Mouse (Mus musculus) midbrain, postnatal 0 days (tissue): ENCODE measurements at regions not wholly inside any gene's neighbourhood (a gene's known extent, or its start where the extent isn't known, plus 50 kb on each side); places are given as distances from the start of the nearest gene placed in this dataset.
A peak's percentile ranks its signal among the peaks of the same experiment; 100 is the strongest.

ENCODE experiments used
- ATAC-seq: fragments of 200-750 bp; cut with Nextera tagmentation; 2 replicates; pipeline ENCODE4 v1.8.0; 2017; ENCODE audit warnings: moderate number of reproducible peaks, mild to moderate bottlenecking, moderate TSS enrichment, moderate library complexity; ENCODE audit not compliant: low FRiP score
- DNase-seq: peaks from one replicate; pipeline ENCODE4 v3.0.0-alpha.2; 2015; ENCODE audit warnings: low spot score
- H3K27ac ChIP-seq: fragments of 300-500 bp; sonication (generic); 2 replicates; pipeline ENCODE4 v1.5.1; 2014; ENCODE audit warnings: low read depth, mild to moderate bottlenecking, low read length, mixed read lengths
- H3K27me3 ChIP-seq: fragments of 300-500 bp; sonication (generic); 2 replicates; pipeline ENCODE4 v1.6.1; 2014; ENCODE audit warnings: low read length, control low read depth, mixed read lengths; ENCODE audit not compliant: insufficient read depth
- H3K36me3 ChIP-seq: fragments of 300-500 bp; sonication (generic); 2 replicates; pipeline ENCODE4 v1.6.1; 2014; ENCODE audit warnings: low read length, control low read depth, mixed read lengths; ENCODE audit not compliant: insufficient read depth
- H3K4me1 ChIP-seq: fragments of 300-500 bp; sonication (generic); 2 replicates; pipeline ENCODE4 v1.6.1; 2014; ENCODE audit warnings: mild to moderate bottlenecking, control low read depth, antibody characterized with exemption, low read length, mixed read lengths; ENCODE audit not compliant: insufficient read depth
- H3K4me2 ChIP-seq: fragments of 300-500 bp; sonication (generic); 2 replicates; pipeline ENCODE4 v1.6.1; 2014; ENCODE audit warnings: low read depth, mild to moderate bottlenecking, low read length, mixed read lengths; ENCODE audit not compliant: poor library complexity, severe bottlenecking
- H3K4me3 ChIP-seq: fragments of 300-500 bp; sonication (generic); 2 replicates; pipeline ENCODE4 v1.5.1; 2014; ENCODE audit warnings: low read depth, mild to moderate bottlenecking, low read length, moderate library complexity
- H3K9ac ChIP-seq: fragments of 300-500 bp; sonication (generic); replicated peaks from 2 replicates; pipeline ENCODE4 v1.6.1; 2014; ENCODE audit warnings: mild to moderate bottlenecking, low read length, moderate library complexity, mixed read lengths; ENCODE audit not compliant: poor library complexity, severe bottlenecking
- H3K9me3 ChIP-seq: fragments of 300-500 bp; sonication (generic); 2 replicates; pipeline ENCODE4 v1.6.1; 2016; ENCODE audit warnings: low read length, control low read depth
- CTCF ChIP-seq: IDR thresholded peaks from 2 replicates; pipeline ENCODE4 v1.5.1; 2016; ENCODE audit warnings: antibody characterized with exemption, mild to moderate bottlenecking
- WGBS: fragments of 180-500 bp; shearing (Covaris S2); extraction: QIAGEN DNeasy Blood & Tissue Kit; methylation state at CpG from one replicate; pipeline ENCODE4 v1.1.7; 2014; 5-methylcytosine and 5-hydroxymethylcytosine counted together

- ATAC-seq (no peak), DNase-seq (peak; percentile 45)
- no peaks in the 10 kb centered on the region for H3K9me3 ChIP-seq
- H3K27ac ChIP-seq, result no peak overlapping the region
- H3K4me2 ChIP-seq, result no peak overlapping the region
- 63% methylated on average over 14 of the region's 14 CpGs for WGBS
- H3K9ac ChIP-seq, result no peak overlapping the region
- peak; percentile 27; the same call in 1 of the 2 replicates for TF ChIP-seq CTCF
- H3K4me1 ChIP-seq, result no peaks in the 10 kb centered on the region
- H3K27me3 ChIP-seq, result no peaks in the 10 kb centered on the region
- H3K36me3 ChIP-seq, result no peaks in the 10 kb centered on the region
- no peak overlapping the region for H3K4me3 ChIP-seq
These were observed 193.0 kb downstream of the En1 start for GRCm38 (mm10) chr1:120795245-120795644.

DNA sequence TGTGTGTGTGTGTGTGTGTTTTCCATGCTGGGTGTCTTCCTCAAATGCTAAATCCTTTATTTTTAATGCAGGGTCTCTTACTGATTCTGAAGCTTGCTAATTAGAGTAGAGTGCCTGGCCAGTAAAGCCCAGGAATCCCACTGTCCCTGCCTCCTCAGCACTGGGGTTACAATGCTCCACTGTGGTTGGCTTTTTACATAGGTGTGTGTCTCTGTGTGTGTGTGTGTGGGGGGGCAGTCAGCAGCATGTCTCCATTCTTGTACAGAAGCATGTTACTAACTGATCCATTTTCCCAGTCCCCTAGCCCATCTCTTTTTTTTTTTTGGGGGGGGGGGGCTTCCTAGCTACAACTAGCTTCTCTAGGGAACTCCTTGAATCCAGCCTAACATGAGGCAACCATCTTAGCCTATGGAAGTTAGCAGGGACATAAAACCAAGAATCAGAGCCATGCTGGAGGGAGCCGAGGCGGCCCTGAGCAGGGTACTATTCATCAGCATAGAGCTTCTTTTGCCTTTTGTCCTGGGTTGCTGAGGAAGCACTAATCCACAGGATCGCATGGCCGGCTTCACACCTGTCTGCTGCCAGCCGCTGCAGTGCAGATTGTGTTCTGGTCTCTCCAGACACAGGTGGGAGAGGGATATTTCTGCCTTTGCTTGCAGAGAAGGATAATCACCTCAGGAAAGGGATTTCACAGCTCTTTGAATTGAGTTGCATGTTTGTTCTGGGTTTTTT lies 199.2 kb downstream of the En1 start:
- ATAC-seq (peak; percentile 47), DNase-seq (peak; percentile 33)
- H3K36me3 ChIP-seq, result no peaks in the 10 kb centered on the region
- WGBS, result 8% methylated on average over 5 of the region's 5 CpGs
- no peak overlapping the region for H3K9ac ChIP-seq
- no peak overlapping the region for H3K27ac ChIP-seq
- H3K4me2 ChIP-seq, result no peak overlapping the region
- H3K4me3 ChIP-seq, result no peak overlapping the region
- no peak for TF ChIP-seq CTCF
- no peaks in the 10 kb centered on the region for H3K27me3 ChIP-seq
- 0 out of 2 replicates have a peak, but pooled peaks cover 4% of the 10 kb centered on the region for H3K4me1 ChIP-seq
- H3K9me3 ChIP-seq, result no peaks in the 10 kb centered on the region

GRCm38 (mm10) chr1:120801980-120802364 lies 199.8 kb downstream of the En1 start:
- Histone ChIP-seq H3K9ac (no peak overlapping the region), H3K36me3 (no peaks in the 10 kb centered on the region), H3K4me1 (0 out of 2 replicates have a peak, but pooled peaks cover 4% of the 10 kb centered on the region), H3K4me3 (no peak overlapping the region), H3K27ac (no peak overlapping the region), H3K9me3 (no peaks in the 10 kb centered on the region), H3K27me3 (no peaks in the 10 kb centered on the region), H3K4me2 (no peak overlapping the region; the same call in 1 of the 2 replicates)
- TF ChIP-seq CTCF, result no peak
- 0 out of 2 replicates have a peak, but pooled peaks have one; percentile 23 for ATAC-seq
- DNase-seq, result no peak
- 44% methylated on average over 8 of the region's 8 CpGs for WGBS

DNA sequence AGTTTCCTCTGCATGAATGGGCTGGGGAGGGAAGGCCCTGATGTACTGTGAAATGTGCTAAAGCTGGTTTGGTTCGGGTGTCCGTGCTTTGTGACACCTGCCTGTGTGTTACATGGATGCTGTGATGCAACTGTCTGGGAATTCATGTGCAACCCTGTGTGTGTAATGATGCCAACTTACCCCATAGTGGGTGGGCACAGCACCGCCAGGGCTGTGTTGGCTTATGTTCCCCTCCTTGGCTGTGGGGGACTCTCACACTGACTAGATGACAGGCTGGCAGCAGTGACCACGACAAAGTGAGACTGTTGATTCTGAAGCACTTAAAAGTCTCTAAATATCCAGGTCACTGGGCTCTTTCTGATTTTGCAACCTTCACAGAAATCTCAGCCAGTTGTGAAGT lies 212.2 kb downstream of the En1 start:
- TF ChIP-seq CTCF, result no peak
- Histone ChIP-seq H3K4me3 (no peak overlapping the region), H3K4me1 (no peaks in the 10 kb centered on the region), H3K9me3 (no peaks in the 10 kb centered on the region), H3K27me3 (no peaks in the 10 kb centered on the region), H3K36me3 (no peaks in the 10 kb centered on the region), H3K9ac (no peak overlapping the region), H3K27ac (no peak overlapping the region), H3K4me2 (no peak overlapping the region)
- ATAC-seq (no peak), DNase-seq (peak; percentile 55)
- WGBS, result 70% methylated on average over 4 of the region's 4 CpGs

DNA sequence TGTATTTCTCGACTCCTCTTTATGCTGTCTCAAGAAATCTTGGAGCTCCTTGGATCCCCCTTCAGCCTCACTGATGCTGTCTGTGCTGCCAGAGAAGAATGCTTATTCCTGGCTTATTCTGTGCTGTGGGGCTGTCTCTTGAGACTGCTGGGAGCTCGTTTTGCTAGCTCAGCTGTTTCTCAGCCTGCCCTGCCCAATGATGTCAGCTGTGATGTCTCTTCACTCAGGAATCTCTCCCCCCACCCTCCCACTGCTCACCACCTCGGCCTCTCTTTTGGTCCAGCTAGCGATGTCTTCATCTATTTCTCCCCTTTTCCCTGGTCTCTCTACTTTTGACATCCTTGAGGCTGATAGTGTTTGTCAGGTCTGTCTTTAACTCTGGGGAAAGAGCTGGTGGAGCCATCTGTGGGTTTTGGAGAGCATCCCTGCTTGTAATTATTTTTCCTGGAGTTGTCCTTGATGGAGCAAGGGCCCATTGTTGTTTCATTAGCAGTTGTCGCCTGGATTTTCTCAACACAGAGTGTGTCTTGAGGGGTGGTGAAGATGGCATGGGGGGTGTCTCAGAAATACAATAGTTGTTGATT lies 214.1 kb downstream of the En1 start:
- WGBS, result 47% methylated on average over 5 of the region's 5 CpGs
- Histone ChIP-seq H3K27ac (no peak overlapping the region), H3K4me3 (no peak overlapping the region), H3K9me3 (no peaks in the 10 kb centered on the region), H3K4me1 (no peaks in the 10 kb centered on the region), H3K27me3 (no peaks in the 10 kb centered on the region), H3K4me2 (no peak overlapping the region), H3K9ac (no peak overlapping the region), H3K36me3 (no peaks in the 10 kb centered on the region)
- TF ChIP-seq CTCF, result peak; percentile 13; the same call in 1 of the 2 replicates
- DNase-seq (peak; percentile 73), ATAC-seq (no peak; the same call in 1 of the 2 replicates)

DNA sequence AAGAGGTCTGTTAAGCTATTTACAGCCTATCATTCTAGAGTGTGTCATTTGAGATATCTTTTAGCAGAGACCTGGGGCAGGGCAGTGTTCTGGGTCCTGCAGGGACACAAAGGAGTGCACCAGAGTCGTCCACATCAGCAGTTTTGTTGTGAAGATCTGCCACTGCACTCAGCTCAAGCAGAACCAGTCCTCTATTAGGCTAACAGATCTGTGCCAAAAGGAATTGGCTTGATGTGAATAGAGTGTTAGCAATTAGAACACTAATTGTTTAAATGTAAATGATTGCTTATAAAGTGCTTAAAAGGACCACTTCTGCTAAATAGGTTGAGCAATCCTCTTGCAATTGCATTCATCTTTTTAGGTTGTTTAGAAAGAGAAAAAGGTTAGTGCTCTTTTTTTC lies 215.3 kb downstream of the En1 start:
- 32% methylated on average over 1 of the region's 1 CpGs for WGBS
- Histone ChIP-seq H3K27ac (no peak overlapping the region), H3K27me3 (no peaks in the 10 kb centered on the region), H3K4me2 (no peak overlapping the region), H3K4me1 (no peaks in the 10 kb centered on the region), H3K4me3 (no peak overlapping the region), H3K36me3 (no peaks in the 10 kb centered on the region), H3K9me3 (no peaks in the 10 kb centered on the region), H3K9ac (no peak overlapping the region)
- TF ChIP-seq CTCF, result no peak
- no peak for ATAC-seq
- DNase-seq, result peak; percentile 70
